Mouse (Mus musculus) liver, embryonic 14 days (tissue): ENCODE measurements around the gene Tomm20l. TPM values are rescaled to one million over a fixed set of nuclear protein-coding genes. Genes with fewer than 3 reads are reported as not detected.

Source experiments
- polyA plus RNA-seq: library from polyadenylated mRNA; depleted of rRNA; stranded (reverse); fragments of >200 nt; gene quantifications from 2 replicates; pipeline ENCODE4 v1.2.3, GENCODE M21; 2012; rRNA removed

Gene Tomm20l
- polyA plus RNA-seq: not detected in 2 replicates

DNA sequence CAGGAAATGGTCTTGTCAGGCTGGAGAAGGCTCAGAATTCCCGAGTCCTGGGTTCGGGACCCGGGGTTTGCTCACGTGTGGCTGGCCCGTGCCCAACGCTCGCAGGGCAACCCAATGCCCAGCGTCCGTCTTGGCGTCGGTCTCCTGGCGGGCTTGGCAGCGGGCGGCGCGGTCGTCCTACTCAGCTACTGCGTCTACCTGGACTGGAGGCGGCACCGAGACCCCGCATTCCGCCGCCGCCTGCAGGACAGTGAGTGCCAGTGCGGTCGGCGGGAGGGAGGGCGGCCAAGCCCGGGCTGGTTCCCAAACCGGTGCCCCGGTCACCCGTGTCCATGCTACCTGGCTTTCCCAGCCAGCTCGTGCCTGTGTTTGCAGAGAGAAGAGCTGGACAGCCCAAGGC lies at the start of gene Tomm20l:
TSS of gene Tomm20l (plus strand) at position 98 of the 400 bp plus-strand sequence.

DNA sequence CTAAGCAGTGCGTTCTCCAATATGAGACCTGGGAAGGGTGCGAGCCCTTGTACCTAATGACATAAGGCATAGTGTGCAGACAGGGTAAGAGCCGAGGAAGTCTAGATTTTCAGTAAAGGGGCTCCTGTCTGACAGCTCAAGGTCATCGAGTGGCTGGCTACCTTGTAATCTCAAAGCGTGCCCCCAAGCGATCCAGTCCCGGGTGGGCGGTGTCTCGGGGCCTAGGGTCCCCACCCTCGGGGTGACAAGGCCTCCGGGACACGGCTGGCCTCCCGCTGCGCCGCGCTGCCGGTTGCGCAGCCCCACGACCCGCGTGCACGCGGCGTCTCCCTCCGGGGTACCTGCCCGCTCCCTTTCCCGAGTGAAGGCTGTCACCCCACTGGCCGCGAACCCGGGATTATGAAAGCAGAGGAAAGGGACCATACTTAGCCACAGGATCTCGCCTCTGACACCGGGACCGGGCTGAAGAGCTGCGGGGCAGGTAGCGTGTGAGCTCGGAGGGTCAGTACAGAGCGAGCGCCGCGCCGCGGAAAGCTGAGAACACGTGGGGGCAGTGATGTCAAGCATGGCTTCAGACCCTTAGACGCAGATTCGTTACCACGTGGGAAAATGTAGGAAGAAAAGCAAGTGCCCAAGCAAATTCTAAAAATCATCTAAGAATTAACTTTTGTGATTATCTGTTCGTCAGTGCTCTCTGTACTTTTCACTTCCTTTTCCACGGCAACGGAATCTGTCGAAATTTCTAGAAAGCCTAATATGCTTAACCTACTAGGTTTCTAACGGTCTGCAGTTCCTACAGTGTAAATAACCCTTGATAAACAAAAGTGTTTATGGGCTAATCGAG lies 25.1 kb downstream of the Tomm20l start, which contains the start of the genes Timm9 and 2700049A03Rik:
TSS of gene Timm9 (minus strand) at position 555 of the 844 bp plus-strand sequence.
TSS of gene 2700049A03Rik (plus strand) at position 719 of the 844 bp plus-strand sequence.

Other genes starting within 250 kb of the Tomm20l start
- 17.2 and 25.5 TPM in 2 replicates for gene Actr10, start 173.6 kb upstream of the Tomm20l start, polyA plus RNA-seq
- 160 and 180 TPM in 2 replicates for gene Psma3, start 136.8 kb upstream of the Tomm20l start, polyA plus RNA-seq
- gene Arid4a, start 95.4 kb upstream of the Tomm20l start, polyA plus RNA-seq: 5.2 and 5.4 TPM in 2 replicates
- 26.2 and 26.5 TPM in 2 replicates for gene Timm9, start 25.3 kb downstream of the Tomm20l start, polyA plus RNA-seq
- gene 2700049A03Rik, start 25.4 kb downstream of the Tomm20l start, polyA plus RNA-seq: 2.6 and 3.0 TPM in 2 replicates
- 0.61 and 0.71 TPM in 2 replicates for gene Dact1, start 198.5 kb downstream of the Tomm20l start, polyA plus RNA-seq